Mouse (Mus musculus): ENCODE data around the gene Aifm1.
"Not testable (repeated sequence)": the region's sequence is repeated elsewhere in the genome, so short reads cannot be mapped to it uniquely, and the experiment has no call there.

The Aifm1 gene

DNA sequence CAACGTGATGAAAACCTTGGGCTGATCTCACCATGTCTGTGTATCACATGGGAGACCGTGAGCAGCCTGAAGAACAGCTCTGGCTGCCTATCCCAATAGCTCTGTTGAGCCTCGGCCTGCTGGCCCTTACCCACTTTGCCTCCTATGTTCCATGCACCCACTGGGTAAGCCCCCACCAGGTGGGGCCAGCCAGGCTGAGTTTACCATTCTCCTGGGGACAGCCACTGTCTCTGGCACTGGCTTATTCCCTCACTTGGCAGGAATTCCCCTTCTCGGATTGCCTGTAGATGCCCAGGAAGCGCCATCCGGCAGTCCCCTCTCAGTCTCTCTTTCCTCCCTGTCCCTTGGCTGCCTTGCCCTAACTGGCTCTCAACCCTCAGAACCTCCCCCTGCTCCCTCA, 56.4 kb downstream of the Aifm1 start:
- no peak for DNase-seq (ENCODE audit: low spot score)

DNA sequence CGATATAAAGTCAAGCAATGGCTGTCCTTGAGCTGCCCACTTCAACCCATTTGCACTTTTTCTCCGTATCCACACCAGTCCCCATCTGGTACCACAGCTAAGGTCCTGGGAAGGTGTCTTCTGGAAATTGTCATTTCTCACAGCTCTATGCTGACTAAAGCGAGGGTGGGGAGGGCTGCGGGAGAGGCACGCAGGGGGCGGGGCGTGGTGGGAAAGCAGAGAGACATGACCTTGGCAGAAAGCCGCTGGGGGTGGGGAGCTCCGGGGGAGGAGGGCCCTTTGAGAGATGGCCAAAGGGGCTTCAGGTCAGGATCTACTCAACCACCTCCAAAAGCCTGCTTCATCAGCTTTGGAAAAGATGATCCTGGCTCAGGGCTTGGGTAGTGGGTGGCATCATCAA, 58.3 kb downstream of the Aifm1 start:
- DNase-seq (ENCODE audit: low spot score): no peak

DNA sequence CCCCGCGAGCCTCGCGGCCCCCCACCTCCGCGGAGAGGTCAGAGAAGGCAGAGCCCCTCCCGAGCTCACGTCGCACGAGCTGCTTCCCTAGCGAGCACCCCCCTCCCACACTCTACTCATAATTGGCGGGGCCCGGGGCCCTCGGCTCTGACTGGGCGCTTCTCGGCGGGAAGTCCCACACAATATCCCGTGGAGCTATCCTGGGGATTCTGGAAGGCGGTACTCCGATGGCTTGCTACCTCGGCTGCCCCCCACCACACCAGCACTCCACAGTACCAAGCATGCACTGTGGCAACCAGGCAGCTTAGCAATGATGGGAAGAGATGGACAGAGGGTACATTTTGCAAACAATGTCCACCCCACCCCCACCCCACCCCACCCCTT, 58.9 kb downstream of the Aifm1 start:
- DNase-seq (ENCODE audit: low spot score): no peak

DNA sequence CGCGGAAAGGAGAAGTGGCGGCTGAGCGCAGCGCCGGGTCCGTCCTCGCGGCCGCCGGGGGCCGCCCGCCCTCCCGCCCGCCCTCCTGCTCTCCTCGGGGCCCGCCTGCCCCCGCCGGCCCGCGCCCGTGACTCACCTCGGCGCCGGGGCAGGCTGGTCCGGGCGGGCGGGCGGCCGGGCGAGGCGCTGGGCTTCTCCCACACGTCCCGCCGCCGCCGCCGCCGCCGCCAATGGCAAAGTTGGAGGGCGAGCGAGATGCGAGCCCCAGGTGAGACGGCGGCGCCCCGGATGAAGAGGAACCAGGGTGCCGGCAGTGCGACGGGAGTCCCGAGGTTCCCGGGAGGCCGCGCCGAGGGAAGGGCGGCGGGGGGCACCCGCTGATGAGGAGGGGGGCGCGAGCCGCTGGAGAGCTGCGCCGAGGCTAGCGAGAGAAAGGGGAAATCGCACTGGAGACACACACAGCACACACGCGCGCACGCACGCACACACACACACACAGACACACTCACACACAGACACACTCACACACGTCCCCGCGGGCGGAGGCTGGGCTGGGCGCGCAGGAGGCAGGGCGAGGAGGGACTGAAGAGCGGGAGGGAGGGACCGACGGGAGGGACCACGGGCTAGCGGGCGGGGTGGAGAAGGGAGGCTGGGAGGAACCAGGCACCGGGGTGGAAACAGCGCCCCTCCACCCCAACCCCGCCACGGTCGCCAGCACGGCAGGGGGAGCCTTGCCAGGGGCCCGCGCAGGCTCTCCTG, 59.4 kb downstream of the Aifm1 start:
- peak; percentile 52 for DNase-seq (ENCODE audit: low spot score)

DNA sequence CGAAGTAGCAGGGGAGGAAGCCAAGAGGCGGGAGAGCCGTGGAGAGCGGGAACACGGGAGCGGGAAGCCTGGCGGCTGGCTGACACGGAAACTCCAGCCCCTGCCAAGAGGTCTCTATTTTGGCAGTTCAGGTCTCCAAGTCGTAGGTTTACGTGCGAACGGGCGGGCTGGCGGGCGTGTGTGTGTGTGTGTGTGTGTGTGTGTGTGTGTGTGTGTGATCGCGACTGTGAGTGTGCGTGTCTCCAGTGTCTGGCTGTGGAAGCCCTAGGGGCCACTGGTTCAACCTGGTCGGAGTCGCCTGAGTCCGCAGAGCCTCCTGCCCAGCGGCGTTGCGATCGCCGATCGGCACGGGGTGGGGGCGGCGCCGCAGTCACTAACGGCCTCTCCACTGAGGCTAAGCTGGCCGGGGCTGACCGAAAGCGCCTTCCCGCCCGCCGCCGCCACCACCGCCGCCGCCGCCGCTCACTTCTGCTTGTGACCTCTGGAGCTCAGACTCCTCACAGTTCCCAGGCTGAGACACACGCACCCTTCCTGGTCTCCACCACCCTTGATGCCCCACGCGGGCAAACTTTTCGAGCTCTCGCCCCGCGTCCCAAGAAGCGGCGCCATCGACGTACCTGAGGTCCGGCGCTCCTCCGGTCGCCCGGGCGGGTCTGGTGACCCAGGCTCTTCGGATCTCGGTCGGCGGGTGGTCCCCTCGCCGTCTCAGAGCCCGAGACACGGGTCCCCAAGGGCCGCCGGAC, 60.3 kb downstream of the Aifm1 start:
- DNase-seq (ENCODE audit: low spot score): peak; percentile 17

DNA sequence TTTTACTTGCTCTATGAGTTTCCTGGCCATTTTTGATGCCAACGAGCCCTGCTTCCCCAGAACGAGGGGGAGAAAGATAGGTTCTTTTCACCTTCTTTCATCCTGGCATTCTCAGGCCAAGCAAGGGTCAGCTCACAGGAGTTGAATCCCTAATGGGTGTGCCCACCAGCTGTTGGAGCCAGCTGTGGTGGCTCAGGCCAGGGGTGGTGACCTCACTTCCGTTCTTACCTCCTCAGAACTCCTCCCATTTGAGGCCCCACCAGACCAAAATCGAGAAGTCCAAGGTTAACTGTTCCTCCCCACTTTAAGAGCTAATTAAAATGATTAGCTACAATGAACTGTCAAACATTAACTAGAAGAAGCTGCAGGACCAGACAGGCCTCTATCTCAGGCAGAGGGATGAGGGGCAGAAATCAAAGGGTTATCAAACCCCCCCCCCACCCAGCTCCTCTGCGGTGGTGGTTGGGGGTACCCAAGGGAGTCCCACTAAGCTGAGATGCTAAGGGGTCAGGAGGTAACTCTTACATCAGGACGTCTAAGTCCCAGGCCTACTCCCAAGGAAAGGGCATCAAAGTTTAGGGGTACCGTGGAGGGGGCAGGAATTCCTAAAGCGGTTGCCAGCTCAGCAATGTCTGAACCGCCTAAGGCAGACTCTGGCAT, 61.0 kb downstream of the Aifm1 start:
- no peak for DNase-seq (ENCODE audit: low spot score)

DNA sequence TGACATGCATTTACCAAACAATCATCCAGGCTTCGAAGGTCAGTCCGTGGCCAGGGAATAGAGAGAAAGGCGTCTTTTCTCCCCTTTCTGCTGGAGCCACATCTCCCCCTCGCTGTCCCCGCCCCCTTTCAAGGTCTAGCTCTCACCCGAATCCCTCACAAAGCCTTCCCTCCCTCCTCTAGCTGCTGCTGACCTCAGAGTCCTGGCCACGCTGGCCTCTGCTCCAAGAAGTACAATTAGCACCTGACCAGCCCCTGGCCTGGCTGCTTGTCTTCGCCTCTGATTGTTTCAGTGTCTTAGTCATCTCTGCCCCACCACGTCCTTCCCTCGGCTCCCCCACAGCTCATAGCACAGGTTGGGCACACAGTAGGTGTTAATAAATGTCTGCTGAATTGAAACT, 63.7 kb downstream of the Aifm1 start:
- DNase-seq (ENCODE audit: low spot score): peak; percentile 37

DNA sequence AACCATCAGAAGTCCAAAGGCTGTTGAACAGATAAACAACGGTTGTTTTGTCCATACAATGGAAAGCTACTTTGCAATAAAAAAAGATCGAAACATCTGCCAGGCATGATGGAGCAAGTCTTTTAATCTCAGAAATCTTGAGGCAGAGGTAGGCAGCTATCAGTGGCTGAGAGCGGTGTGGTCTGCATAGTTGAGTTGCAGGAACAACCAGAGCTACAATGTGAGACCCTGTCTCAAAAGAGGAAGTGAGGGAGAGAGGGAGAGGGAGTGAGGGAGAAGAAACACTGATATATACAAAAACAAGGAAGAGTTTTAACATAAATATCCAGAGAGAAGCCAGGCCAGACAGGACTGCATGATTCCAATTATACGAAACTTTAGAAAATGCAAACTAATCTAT, 68.7 kb downstream of the Aifm1 start:
- DNase-seq (ENCODE audit: low spot score): no peak

DNA sequence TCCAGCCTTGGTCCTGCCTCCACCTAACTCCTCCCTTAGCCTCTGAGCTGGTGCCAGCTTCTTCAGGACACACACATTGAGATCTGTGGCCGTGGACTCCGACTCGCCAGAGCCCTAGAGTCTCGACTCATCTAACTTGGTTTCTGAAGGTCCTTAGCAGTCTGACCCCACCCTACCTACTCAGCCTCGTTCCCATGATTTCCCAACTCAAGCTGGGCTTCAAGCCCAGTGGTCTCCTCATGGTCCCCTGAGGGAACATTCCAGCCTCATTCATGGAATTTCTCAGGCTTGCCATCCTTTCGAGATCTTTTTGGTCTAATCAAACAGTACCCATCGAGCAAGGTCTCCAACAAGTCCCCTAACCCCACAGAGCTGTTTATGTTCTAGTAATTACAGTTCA, 71.4 kb downstream of the Aifm1 start:
- no peak for DNase-seq (ENCODE audit: low spot score)

DNA sequence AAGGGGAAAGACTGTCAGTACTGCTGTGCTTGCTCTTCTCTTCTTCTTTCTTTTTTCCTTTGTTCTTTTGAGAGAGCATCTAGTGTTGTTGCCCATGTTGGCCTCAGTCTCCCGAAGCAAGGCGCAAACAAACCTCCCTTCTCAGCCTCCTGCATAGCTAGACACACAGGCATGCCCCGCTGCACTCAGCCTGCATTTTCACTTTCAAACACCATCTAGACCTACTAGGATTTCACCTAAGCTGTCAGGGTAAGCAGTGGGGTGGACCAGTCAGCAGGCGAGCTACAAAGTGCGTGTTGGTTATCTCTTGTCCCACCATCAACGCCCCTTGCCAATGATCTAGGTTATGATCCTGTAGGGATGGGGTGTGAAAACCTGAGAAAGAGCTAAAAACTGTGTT, 71.8 kb downstream of the Aifm1 start:
- no peak for DNase-seq (ENCODE audit: low spot score)

DNA sequence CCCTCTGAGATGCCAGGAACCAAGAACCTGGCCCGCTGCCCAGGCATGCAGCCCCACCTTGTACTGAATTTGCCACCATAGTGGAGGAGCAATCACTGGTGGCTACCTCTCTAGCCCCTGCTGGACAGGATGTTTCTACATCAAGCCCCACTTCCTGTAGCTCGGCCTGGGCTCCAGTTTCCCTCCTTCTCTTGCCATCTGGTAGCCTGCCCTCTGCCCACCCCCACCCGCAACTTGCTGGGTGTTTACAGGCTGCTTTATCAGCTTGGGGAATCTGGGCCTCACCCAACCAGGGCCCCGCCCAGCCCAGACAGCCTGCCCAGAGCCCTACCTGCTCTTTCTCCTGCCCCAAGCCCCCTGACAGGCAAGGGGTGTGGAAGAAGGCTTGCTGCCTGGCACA, 74.3 kb downstream of the Aifm1 start:
- DNase-seq (ENCODE audit: low spot score): no peak

DNA sequence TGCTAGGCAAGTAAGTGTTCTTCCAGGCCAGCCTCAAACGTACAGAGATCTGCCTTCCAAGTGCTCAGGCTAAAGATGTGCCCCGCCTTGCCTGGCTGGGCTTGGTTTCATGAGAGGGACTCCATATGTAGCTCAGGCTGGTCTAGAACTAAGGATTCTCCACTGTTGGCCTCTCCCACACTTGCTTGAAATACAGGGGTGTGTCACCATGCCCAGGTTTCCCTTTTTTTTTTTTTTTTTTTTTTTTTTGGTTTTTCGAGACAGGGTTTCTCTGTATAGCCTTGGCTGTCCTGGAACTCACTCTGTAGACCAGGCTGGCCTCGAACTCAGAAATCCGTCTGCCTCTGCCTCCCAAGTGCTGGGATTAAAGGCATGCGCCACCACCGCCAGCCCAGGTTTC, 77.3 kb downstream of the Aifm1 start:
- not testable (repeated sequence) for DNase-seq (ENCODE audit: low spot score)

DNA sequence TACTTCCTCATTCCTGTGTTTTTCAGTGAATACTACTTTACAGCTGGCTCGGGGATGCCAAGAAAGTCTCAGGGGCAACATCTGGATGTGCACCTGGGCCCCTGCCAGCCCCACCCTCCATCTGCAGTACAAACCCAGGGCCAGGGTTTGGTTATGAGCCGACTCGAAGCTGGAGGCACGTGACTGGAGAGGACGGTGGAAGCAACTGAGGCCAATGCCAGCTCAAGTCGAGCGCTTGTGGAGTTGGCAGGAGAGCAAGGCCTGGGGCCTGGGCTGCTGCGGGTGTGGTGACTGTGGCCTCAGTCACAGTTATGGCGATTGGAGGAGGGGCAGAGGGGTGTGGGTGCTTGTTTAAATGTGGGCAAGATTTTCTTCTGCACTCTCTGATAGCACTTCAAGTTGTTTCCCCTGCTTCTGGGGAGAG, 77.9 kb downstream of the Aifm1 start:
- DNase-seq (ENCODE audit: low spot score): no peak

DNA sequence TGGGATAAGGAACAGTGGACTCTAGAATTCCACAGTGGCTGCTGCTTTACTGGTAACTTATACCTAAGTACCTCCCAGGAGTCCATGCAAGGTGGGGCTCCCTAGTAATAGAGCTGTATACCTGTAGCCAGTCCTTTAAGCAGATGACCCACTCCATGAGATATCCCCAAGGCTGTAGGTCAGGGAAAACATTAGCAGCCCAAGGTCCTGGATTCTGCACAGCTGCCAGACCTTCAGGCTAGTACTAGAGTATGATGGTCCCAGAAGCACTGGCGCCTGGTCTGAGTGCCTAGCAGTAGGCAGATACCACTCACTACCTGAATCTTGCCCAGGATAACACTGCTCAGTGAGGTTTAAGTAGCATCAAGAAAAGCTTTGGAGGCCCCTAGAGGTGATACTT, 79.1 kb downstream of the Aifm1 start:
- no peak for DNase-seq (ENCODE audit: low spot score)

DNA sequence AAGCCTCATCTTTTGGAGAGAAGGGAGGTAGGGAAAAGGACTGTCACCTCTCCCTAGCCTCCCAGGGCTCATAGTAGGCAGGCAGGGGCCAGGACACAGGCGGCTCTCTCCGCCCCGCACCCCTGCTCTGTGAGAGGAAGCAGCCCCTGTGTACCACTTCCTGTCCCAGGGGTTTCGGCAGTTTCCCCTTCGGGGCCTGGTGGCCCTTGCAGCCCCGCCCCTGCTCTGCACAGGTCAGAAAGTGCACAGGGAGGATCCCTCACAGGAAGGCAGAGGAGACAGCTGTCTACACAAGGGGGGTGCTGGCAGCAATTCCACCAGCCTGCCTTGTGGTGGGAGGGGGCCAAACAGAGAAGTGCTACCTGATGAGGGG, 79.8 kb downstream of the Aifm1 start:
- no peak for DNase-seq (ENCODE audit: low spot score)

DNA sequence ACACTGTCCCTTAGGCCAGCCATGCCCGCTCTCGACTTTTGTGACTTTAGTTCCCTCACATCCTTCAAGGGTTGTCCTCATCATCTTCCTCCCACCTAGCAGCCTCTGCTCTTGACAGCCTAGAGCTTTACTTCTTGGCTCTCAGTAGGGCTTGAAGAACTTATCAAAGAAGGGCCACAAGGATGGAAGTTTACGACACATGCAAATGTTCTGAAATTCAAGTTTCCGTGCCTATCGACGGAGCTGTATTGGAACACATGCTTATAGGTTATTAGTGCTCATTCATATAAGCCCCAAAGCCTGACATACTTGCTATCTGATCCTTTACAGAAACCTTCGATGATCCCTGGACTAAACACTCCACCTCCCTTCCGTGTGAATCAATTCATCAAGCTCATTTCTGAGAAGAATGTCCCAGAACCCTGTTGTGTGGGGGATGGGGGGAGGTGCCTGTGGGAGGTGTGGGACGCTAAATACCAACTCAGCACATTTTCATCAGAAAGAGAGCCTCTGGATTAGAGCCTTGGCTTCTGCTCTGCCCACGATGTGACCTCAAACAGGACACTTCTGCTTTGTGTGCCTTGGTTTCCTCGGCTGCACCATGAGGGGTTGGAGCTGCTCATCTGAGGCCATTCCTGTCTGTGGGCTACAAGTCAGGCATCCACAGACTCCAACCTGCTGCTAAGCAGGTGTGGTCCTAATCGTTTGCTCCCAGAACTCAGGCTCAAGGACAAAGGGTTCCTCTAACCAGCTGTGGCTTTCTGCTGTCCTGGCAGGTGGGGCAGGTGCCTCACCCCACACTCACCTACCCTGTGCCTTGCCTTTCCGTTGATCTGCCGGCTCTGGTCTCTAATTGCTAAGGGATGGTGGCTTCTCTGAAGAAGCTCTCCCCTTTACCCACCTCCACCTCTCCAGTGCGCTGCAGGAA, 80.5 kb downstream of the Aifm1 start:
- no peak for DNase-seq (ENCODE audit: low spot score)

DNA sequence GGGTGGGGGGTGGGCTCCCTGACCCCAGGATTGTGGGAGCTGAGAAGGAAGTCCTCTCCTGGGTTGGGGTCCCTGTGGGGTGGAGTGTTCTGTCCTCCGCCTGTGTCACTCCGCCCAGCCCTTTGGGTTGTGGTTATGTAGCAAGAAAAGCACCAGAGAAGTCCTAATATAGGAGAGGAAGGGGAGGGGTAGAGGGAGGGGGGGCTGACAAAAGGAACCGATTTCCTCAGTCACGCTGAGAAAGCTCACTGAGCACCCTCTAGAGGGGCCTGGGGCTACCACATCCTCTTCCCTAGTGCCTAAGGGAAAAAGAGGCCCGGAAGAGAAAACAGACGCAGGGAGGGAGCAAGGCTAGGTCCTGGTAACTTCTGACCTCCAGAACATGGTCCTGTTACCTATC, 83.8 kb downstream of the Aifm1 start:
- DNase-seq (ENCODE audit: low spot score): peak; percentile 18

DNA sequence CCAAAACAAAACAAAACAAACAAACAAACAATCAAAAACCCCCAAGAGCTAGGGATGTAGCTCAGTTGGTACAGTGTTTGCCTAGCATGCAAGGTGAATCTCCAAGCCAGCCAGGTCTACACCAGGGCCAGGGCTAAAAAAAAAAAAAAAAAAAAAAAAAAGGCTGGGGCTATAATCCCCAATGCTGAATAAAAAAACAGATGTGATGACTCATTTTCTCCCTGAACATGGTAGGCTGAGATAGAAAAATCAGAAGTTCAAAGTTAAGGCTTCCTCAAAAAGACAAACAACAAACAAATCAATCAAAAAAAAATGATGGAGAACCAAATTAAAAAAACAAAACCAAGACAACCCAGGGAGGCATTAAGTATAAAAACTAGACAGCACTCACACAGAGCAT, 84.3 kb downstream of the Aifm1 start:
- no peak for DNase-seq (ENCODE audit: low spot score)

DNA sequence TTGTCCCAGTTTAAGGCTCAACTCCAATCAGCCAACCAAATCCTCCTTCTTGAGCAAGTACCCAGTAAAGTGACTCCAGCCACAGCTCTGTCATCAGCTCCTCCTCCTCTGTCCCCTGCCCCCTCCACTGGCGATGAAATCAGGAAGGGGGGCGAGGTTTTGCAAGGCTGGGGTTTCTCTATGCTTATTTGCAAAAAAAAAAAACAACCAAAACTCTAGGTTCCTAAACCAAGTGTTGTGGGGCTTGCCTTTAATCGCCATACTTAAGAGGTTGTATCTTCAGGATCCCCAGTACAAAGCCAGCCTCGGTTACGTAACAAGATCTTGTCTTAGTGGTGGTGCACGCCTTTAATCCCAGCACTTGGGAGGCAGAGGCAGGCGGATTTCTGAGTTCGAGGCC, 84.7 kb downstream of the Aifm1 start:
- no peak for DNase-seq (ENCODE audit: low spot score)

DNA sequence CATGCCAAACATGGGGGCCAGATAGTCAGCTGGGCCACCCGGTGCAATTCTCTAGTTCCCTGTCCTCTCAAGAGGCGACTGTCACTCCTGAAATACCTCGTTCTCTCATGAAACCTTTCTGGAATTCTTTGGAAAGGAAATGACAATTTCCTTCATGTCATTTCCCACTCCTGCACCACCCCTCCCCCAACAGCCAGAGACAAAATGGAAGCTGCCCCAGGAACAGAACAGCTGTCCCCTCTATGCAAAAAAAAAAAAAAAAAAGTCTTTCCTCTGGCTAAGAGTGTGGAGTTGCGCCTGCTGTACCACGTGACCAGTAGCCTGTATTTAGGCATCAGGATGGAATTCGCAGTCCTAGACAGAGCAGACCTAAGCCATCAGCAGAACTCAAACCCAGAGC, 85.1 kb downstream of the Aifm1 start:
- DNase-seq (ENCODE audit: low spot score): no peak

DNA sequence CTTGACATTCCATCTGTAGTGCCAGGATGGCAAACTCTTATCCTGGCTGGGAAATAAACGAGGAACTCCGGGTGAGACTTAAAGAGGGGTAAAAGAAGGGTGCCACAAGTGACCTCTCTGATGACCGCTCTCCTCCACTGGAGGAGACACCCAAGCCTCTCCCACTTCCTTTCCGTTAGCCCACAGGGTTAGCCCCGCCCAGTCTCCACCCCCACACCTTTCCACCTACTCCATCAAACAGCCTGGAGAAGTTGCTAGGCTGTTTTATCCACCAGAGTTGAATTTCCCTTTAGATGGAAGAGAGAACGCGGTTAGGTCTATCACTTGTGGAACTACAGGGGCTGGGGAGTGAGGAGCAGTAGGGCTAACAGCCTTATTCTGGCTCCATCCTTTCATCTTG, 88.1 kb downstream of the Aifm1 start:
- DNase-seq (ENCODE audit: low spot score): no peak
